Mouse (Mus musculus) megakaryocyte, embryonic 14.5 days (primary cell): Measurements from ENCODE around the gene Myod1.

Experiments
- FLI1 ChIP-seq: IDR thresholded peaks from 2 replicates; pipeline ENCODE4 v1.6.1; 2012; ENCODE audit warnings: low read length, inconsistent platforms, mixed read lengths
- GATA1 ChIP-seq: IDR thresholded peaks from 3 replicates; pipeline ENCODE4 v1.6.1; 2012; ENCODE audit warnings: mixed read lengths, low read length, inconsistent platforms, borderline replicate concordance

DNA sequence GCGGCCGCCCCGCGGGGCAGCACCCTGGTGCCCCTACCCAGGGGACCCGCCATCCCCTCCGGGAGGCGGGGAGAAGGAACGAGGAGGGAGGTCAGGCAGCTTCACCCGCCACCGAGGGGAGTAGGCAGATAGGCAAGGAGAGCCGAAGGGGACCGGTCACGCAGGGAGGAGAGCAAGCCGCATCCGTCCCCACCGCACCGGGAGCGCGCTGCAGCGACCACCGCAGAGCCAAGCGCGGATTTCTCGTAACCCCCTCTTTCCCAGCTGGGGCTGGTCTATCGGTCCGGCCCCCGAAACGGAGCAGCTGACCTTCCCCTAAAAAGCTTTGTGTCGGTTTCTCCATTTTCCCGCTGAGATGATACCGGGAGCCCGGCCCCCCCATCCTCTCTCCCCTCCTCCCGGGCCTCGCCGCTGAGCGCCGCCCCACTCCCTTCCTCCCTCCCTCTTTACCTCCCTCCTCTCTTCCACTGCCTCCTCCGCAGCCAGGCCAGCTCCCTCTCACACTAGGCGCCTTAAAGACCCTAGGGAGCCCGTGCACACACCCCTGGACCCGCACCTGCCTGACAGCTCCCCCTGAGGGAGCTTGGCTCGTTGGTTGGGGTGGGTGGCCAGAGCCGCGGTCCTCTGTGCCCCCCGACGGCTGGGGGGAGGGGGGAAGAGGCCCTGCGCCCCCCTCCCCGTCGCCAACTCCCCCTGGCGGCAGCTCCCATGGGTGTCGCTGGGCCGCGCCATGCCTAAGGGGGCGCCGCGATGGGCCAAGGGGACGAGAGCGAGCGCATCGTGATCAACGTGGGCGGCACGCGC lies 20.9 kb downstream of the Myod1 start:
- TF ChIP-seq FLI1 (no peak), GATA1 (no peak)
